Mouse (Mus musculus) midbrain, embryonic 10.5 days (tissue): ENCODE measurements around the gene Kbtbd12. TPM values are rescaled to one million over a fixed set of nuclear protein-coding genes. Genes with fewer than 3 reads are reported as not detected.

ENCODE experiments used
- DNase-seq: peaks from one replicate; pipeline ENCODE4 v3.0.0-alpha.2; 2017; ENCODE audit warnings: low spot score
- H3K27ac ChIP-seq: fragments of 300-500 bp; sonication (generic); replicated peaks from 2 replicates; pipeline ENCODE4 v1.5.1; 2016; ENCODE audit warnings: mild to moderate bottlenecking
- H3K27me3 ChIP-seq: fragments of 300-500 bp; sonication (generic); 2 replicates; pipeline ENCODE4 v1.6.1; 2016; ENCODE audit warnings: low read depth, mild to moderate bottlenecking; ENCODE audit not compliant: poor library complexity, severe bottlenecking
- H3K36me3 ChIP-seq: fragments of 300-500 bp; sonication (generic); 2 replicates; pipeline ENCODE4 v1.6.1; 2016; ENCODE audit warnings: mild to moderate bottlenecking, moderate library complexity
- H3K4me1 ChIP-seq: fragments of 300-500 bp; sonication (generic); 2 replicates; pipeline ENCODE4 v1.6.1; 2016
- H3K4me3 ChIP-seq: fragments of 300-500 bp; sonication (generic); 2 replicates; pipeline ENCODE4 v1.5.1; 2016; ENCODE audit warnings: mild to moderate bottlenecking, moderate library complexity
- H3K9me3 ChIP-seq: fragments of 300-500 bp; sonication (generic); replicated peaks from 2 replicates; pipeline ENCODE4 v1.6.1; 2016; ENCODE audit warnings: mild to moderate bottlenecking
- WGBS: fragments of 180-500 bp; shearing (Covaris S2); methylation state at CpG from one replicate; pipeline ENCODE4 v1.1.7; 2016; 5-methylcytosine and 5-hydroxymethylcytosine counted together
- polyA plus RNA-seq: library from polyadenylated mRNA; unstranded; fragments of >200 nt; fragmentation: Nextera tagmentation; extraction: Ambion mirVana; gene quantifications from 2 replicates; pipeline ENCODE4 v1.2.1, GENCODE M21; 2016

The Kbtbd12 gene
- polyA plus RNA-seq, 1 experiment from 2014 or later: not detected

GRCm38 (mm10) chr6:88640331-88640730 lies 2.6 kb upstream of the Kbtbd12 start:
- Histone ChIP-seq H3K36me3 (no peaks in the 10 kb centered on the region), H3K4me3 (peak overlapping the region; percentile 30), H3K4me1 (peaks cover 28% of the 10 kb centered on the region), H3K27me3 (0 out of 2 replicates have a peak, but pooled peaks cover 18% of the 10 kb centered on the region), H3K9me3 (peaks cover 8% of the 10 kb centered on the region), H3K27ac (no peak overlapping the region)
- DNase-seq: no peak
- 17% methylated on average over 3 of the region's 3 CpGs for WGBS

- DNase-seq: peak; percentile 32
- no peak overlapping the region for H3K27ac ChIP-seq
Observed at GRCm38 (mm10) chr6:88639921-88640320, 2.2 kb upstream of the Kbtbd12 start.

GRCm38 (mm10) chr6:88639372-88639920 lies 1.7 kb upstream of the Kbtbd12 start:
- 19% methylated on average over 6 of the region's 6 CpGs for WGBS
- DNase-seq: no peak
- 0 out of 2 replicates have a peak, but pooled peaks cover 18% of the 10 kb centered on the region for H3K27me3 ChIP-seq
- H3K9me3 ChIP-seq: peaks cover 8% of the 10 kb centered on the region
- H3K36me3 ChIP-seq: no peaks in the 10 kb centered on the region
- no peak overlapping the region for H3K27ac ChIP-seq
- H3K4me3 ChIP-seq: peak overlapping the region; percentile 30; the same call in 1 of the 2 replicates
- peaks cover 28% of the 10 kb centered on the region for H3K4me1 ChIP-seq

More at GRCm38 (mm10) chr6:88639921-88640320, 2.2 kb upstream of the Kbtbd12 start:
- 0% methylated on average over 9 of the region's 9 CpGs for WGBS
- H3K36me3 ChIP-seq: no peaks in the 10 kb centered on the region
- peaks cover 28% of the 10 kb centered on the region for H3K4me1 ChIP-seq
- H3K4me3 ChIP-seq: peak overlapping the region; percentile 30
- H3K9me3 ChIP-seq: peaks cover 8% of the 10 kb centered on the region
- H3K27me3 ChIP-seq: 0 out of 2 replicates have a peak, but pooled peaks cover 18% of the 10 kb centered on the region

GRCm38 (mm10) chr6:88638917-88639316 lies 1.2 kb upstream of the Kbtbd12 start:
- peaks cover 8% of the 10 kb centered on the region for H3K9me3 ChIP-seq
- 20% methylated on average over 1 of the region's 1 CpGs for WGBS
- peaks cover 28% of the 10 kb centered on the region for H3K4me1 ChIP-seq
- no peaks in the 10 kb centered on the region for H3K36me3 ChIP-seq
- DNase-seq: no peak
- no peak overlapping the region for H3K27ac ChIP-seq
- 0 out of 2 replicates have a peak, but pooled peaks cover 18% of the 10 kb centered on the region for H3K27me3 ChIP-seq
- H3K4me3 ChIP-seq: no peak overlapping the region

- peaks cover 8% of the 10 kb centered on the region for H3K9me3 ChIP-seq
- no peak for DNase-seq
- peaks cover 19% of the 10 kb centered on the region for H3K4me1 ChIP-seq
- H3K4me3 ChIP-seq: no peak overlapping the region
- H3K27me3 ChIP-seq: 0 out of 2 replicates have a peak, but pooled peaks cover 5% of the 10 kb centered on the region
- no peaks in the 10 kb centered on the region for H3K36me3 ChIP-seq
- 92% methylated on average over 6 of the region's 6 CpGs for WGBS
- H3K27ac ChIP-seq: no peak overlapping the region
Observed at GRCm38 (mm10) chr6:88635881-88636754, 1.6 kb downstream of the Kbtbd12 start.

GRCm38 (mm10) chr6:88631293-88631692 lies 6.5 kb downstream of the Kbtbd12 start:
- no peaks in the 10 kb centered on the region for H3K36me3 ChIP-seq
- no peaks in the 10 kb centered on the region for H3K9me3 ChIP-seq
- no peak overlapping the region for H3K4me3 ChIP-seq
- H3K27ac ChIP-seq: no peak overlapping the region
- 75% methylated on average over 6 of the region's 6 CpGs for WGBS
- H3K4me1 ChIP-seq: peaks cover 16% of the 10 kb centered on the region
- DNase-seq: no peak
- peaks cover 20% of the 10 kb centered on the region for H3K27me3 ChIP-seq

- no peaks in the 10 kb centered on the region for H3K36me3 ChIP-seq
- H3K27ac ChIP-seq: no peak overlapping the region
- peaks cover 28% of the 10 kb centered on the region for H3K27me3 ChIP-seq
- DNase-seq: no peak
- WGBS: 82% methylated on average over 5 of the region's 5 CpGs
- H3K4me3 ChIP-seq: no peak overlapping the region
- H3K4me1 ChIP-seq: peaks cover 16% of the 10 kb centered on the region
- H3K9me3 ChIP-seq: no peaks in the 10 kb centered on the region
Observed at GRCm38 (mm10) chr6:88630560-88630959, 7.2 kb downstream of the Kbtbd12 start.

- H3K4me1 ChIP-seq: peaks cover 16% of the 10 kb centered on the region
- no peaks in the 10 kb centered on the region for H3K9me3 ChIP-seq
- H3K27ac ChIP-seq: no peak overlapping the region
- H3K36me3 ChIP-seq: no peaks in the 10 kb centered on the region
- WGBS: 92% methylated on average over 2 of the region's 2 CpGs
- no peak overlapping the region for H3K4me3 ChIP-seq
- DNase-seq: no peak
- H3K27me3 ChIP-seq: peaks cover 28% of the 10 kb centered on the region
Observed at GRCm38 (mm10) chr6:88629821-88630220, 7.9 kb downstream of the Kbtbd12 start.

- WGBS: 1% methylated on average over 51 of the region's 51 CpGs
- Histone ChIP-seq H3K4me1 (peaks cover 16% of the 10 kb centered on the region), H3K36me3 (no peaks in the 10 kb centered on the region), H3K9me3 (no peaks in the 10 kb centered on the region), H3K4me3 (peak overlapping the region; percentile 62), H3K27ac (peak overlapping the region; percentile 92), H3K27me3 (peaks cover 28% of the 10 kb centered on the region)
- DNase-seq: peak; percentile 86
Observed at GRCm38 (mm10) chr6:88627317-88627811, 10.4 kb downstream of the Kbtbd12 start.

GRCm38 (mm10) chr6:88626912-88627311 lies 10.8 kb downstream of the Kbtbd12 start:
- Histone ChIP-seq H3K27ac (peak overlapping the region; percentile 92), H3K4me1 (peaks cover 16% of the 10 kb centered on the region), H3K9me3 (no peaks in the 10 kb centered on the region), H3K27me3 (peaks cover 28% of the 10 kb centered on the region), H3K4me3 (peak overlapping the region; percentile 62), H3K36me3 (no peaks in the 10 kb centered on the region)
- WGBS: 26% methylated on average over 11 of the region's 11 CpGs
- DNase-seq: no peak

GRCm38 (mm10) chr6:88626462-88626861 lies 11.3 kb downstream of the Kbtbd12 start:
- no peak overlapping the region for H3K27ac ChIP-seq
- peaks cover 28% of the 10 kb centered on the region for H3K27me3 ChIP-seq
- DNase-seq: no peak
- no peak overlapping the region for H3K4me3 ChIP-seq
- H3K36me3 ChIP-seq: no peaks in the 10 kb centered on the region
- peaks cover 16% of the 10 kb centered on the region for H3K4me1 ChIP-seq
- no peaks in the 10 kb centered on the region for H3K9me3 ChIP-seq
- 77% methylated on average over 4 of the region's 4 CpGs for WGBS

GRCm38 (mm10) chr6:88621816-88622481 lies 15.8 kb downstream of the Kbtbd12 start:
- 84% methylated on average over 4 of the region's 4 CpGs for WGBS

More at GRCm38 (mm10) chr6:88621816-88622481, 15.8 kb downstream of the Kbtbd12 start:
- H3K36me3 ChIP-seq: no peaks in the 10 kb centered on the region
- peaks cover 14% of the 10 kb centered on the region for H3K27me3 ChIP-seq
- no peak overlapping the region for H3K27ac ChIP-seq
- H3K9me3 ChIP-seq: no peaks in the 10 kb centered on the region
- no peak overlapping the region for H3K4me3 ChIP-seq
- H3K4me1 ChIP-seq: peaks cover 6% of the 10 kb centered on the region; the same call in 1 of the 2 replicates
- DNase-seq: no peak
